Mouse (Mus musculus) MEL (cell line): Measurements from ENCODE around the gene Mgp. TPM values are rescaled to one million over a fixed set of nuclear protein-coding genes. Genes with fewer than 3 reads are reported as not detected.

ENCODE experiments used
- DNase-seq: peaks from one replicate; pipeline ENCODE4 v3.0.0; 2011; ENCODE audit warnings: low read depth, low spot score
- H3K27ac ChIP-seq: 2 replicates; pipeline ENCODE4 v1.5.1; 2012; ENCODE audit warnings: low read depth, mild to moderate bottlenecking, control low read depth, low read length, moderate library complexity; ENCODE audit not compliant: control insufficient read depth
- H3K27me3 ChIP-seq, 2 experiments: fragments of 150-350 bp in 1 of 2; sonication (generic) in 1 of 2; 2 replicates each; pipeline ENCODE4 v1.6.1; 2012; ENCODE audit warnings: low read length in 2 of 2, mild to moderate bottlenecking in 2 of 2, improper control_type of control experiment in 1 of 2, moderate library complexity in 1 of 2; ENCODE audit not compliant: insufficient read depth in 2 of 2, control insufficient read depth in 1 of 2
- H3K36me3 ChIP-seq, 2 experiments: 2 replicates each; pipeline ENCODE4 v1.6.1; 2012 to 2014; ENCODE audit warnings: low read length in 2 of 2, improper control_type of control experiment in 1 of 2, inconsistent platforms in 1 of 2, mild to moderate bottlenecking in 1 of 2; ENCODE audit not compliant: insufficient read depth in 2 of 2, control insufficient read depth in 1 of 2
- H3K4me1 ChIP-seq, 2 experiments: fragments of 150-350 bp in 1 of 2; sonication (generic) in 1 of 2; 2 replicates each; pipeline ENCODE4 v1.6.1; 2012; ENCODE audit warnings: low read length in 2 of 2, improper control_type of control experiment in 1 of 2, mild to moderate bottlenecking in 1 of 2; ENCODE audit not compliant: insufficient read depth in 2 of 2, control insufficient read depth in 1 of 2
- H3K4me3 ChIP-seq, 2 experiments: fragments of 150-350 bp in 1 of 2; sonication (generic) in 1 of 2; 2 replicates each; pipeline ENCODE4 v1.5.1; 2012; ENCODE audit warnings: low read depth in 2 of 2, low read length in 2 of 2, mild to moderate bottlenecking in 2 of 2, moderate library complexity in 2 of 2, control low read depth in 1 of 2, improper control_type of control experiment in 1 of 2; ENCODE audit not compliant: control insufficient read depth in 1 of 2, insufficient read depth in 1 of 2
- H3K79me2 ChIP-seq: 2 replicates; pipeline ENCODE4 v1.6.1; 2012; ENCODE audit warnings: mild to moderate bottlenecking, low read length, moderate library complexity; ENCODE audit not compliant: control insufficient read depth, poor library complexity, insufficient read depth
- H3K9ac ChIP-seq: 2 replicates; pipeline ENCODE4 v1.6.1; 2012; ENCODE audit warnings: low read depth, mild to moderate bottlenecking, control low read depth, low read length, moderate library complexity; ENCODE audit not compliant: control insufficient read depth, poor library complexity, severe bottlenecking
- H3K9me3 ChIP-seq: fragments of 150-350 bp; sonication (generic); replicated peaks from 2 replicates; pipeline ENCODE4 v1.6.1; 2012; ENCODE audit warnings: mild to moderate bottlenecking, low read length, improper control_type of control experiment, moderate library complexity; ENCODE audit not compliant: insufficient read depth
- BHLHE40 ChIP-seq: IDR thresholded peaks from 2 replicates; pipeline ENCODE4 v1.6.1; 2012; ENCODE audit warnings: low read depth, mild to moderate bottlenecking, inconsistent platforms, low read length, improper control_type of control experiment, borderline replicate concordance
- CHD1 ChIP-seq: IDR thresholded peaks from 2 replicates; pipeline ENCODE4 v1.6.1; 2012; ENCODE audit warnings: low read depth, mild to moderate bottlenecking, inconsistent platforms, low read length, improper control_type of control experiment
- CHD2 ChIP-seq: IDR thresholded peaks from 2 replicates; pipeline ENCODE4 v1.6.1; 2011; ENCODE audit warnings: low read length, improper control_type of control experiment
- CTCF ChIP-seq, 3 experiments: IDR thresholded peaks in 2 of 3; conservative IDR thresholded peaks in 1 of 3; 2 replicates each; pipeline ENCODE4 v1.5.1; 2011 to 2012; ENCODE audit warnings: low read length in 3 of 3, low read depth in 2 of 3, mild to moderate bottlenecking in 2 of 3, improper control_type of control experiment in 1 of 3, inconsistent platforms in 1 of 3, mixed read lengths in 1 of 3, moderate library complexity in 1 of 3; ENCODE audit not compliant: control insufficient read depth in 1 of 3, insufficient read depth in 1 of 3, poor library complexity in 1 of 3, severe bottlenecking in 1 of 3
- ETS1 ChIP-seq: IDR thresholded peaks from 2 replicates; pipeline ENCODE4 v1.6.1; 2012; ENCODE audit warnings: low read depth, mild to moderate bottlenecking, inconsistent platforms, low read length, improper control_type of control experiment, moderate library complexity
- HCFC1 ChIP-seq: IDR thresholded peaks from 2 replicates; pipeline ENCODE4 v1.6.1; 2012; ENCODE audit warnings: low read depth, mild to moderate bottlenecking, inconsistent platforms, low read length, improper control_type of control experiment, moderate library complexity
- MAX ChIP-seq: IDR thresholded peaks from 2 replicates; pipeline ENCODE4 v1.6.1; 2011; ENCODE audit warnings: low read length, improper control_type of control experiment
- MEF2A ChIP-seq: IDR thresholded peaks from 2 replicates; pipeline ENCODE4 v1.6.1; 2014; ENCODE audit warnings: low read depth, mild to moderate bottlenecking, inconsistent platforms, low read length, improper control_type of control experiment; ENCODE audit not compliant: poor library complexity, insufficient replicate concordance, severe bottlenecking; ENCODE audit errors: extremely low read depth
- MYC ChIP-seq: IDR thresholded peaks from 2 replicates; pipeline ENCODE4 v1.6.1; 2011; ENCODE audit warnings: low read depth, mild to moderate bottlenecking, low read length, improper control_type of control experiment, moderate library complexity
- NELFE ChIP-seq: IDR thresholded peaks from 2 replicates; pipeline ENCODE4 v1.6.1; 2011; ENCODE audit warnings: low read depth, low read length, improper control_type of control experiment
- POLR2AphosphoS2 ChIP-seq: IDR thresholded peaks from 2 replicates; pipeline ENCODE4 v1.6.1; 2011; ENCODE audit warnings: low read length, improper control_type of control experiment
- POLR2AphosphoS5 ChIP-seq: IDR thresholded peaks from 2 replicates; pipeline ENCODE4 v1.6.1; 2012; ENCODE audit warnings: low read depth, borderline replicate concordance, mild to moderate bottlenecking, inconsistent platforms, low read length, moderate library complexity, mixed read lengths
- RAD21 ChIP-seq: IDR thresholded peaks from 2 replicates; pipeline ENCODE4 v1.6.1; 2011; ENCODE audit warnings: mild to moderate bottlenecking, low read depth, low read length, improper control_type of control experiment
- SIN3A ChIP-seq: IDR thresholded peaks from 2 replicates; pipeline ENCODE4 v1.6.1; 2012; ENCODE audit warnings: low read length, improper control_type of control experiment, inconsistent platforms
- SMC3 ChIP-seq: IDR thresholded peaks from 2 replicates; pipeline ENCODE4 v1.6.1; 2011; ENCODE audit warnings: low read depth, low read length, improper control_type of control experiment
- TAL1 ChIP-seq: IDR thresholded peaks from 2 replicates; pipeline ENCODE4 v1.6.1; 2012; ENCODE audit warnings: mild to moderate bottlenecking, inconsistent platforms, low read length, moderate library complexity, mixed read lengths
- USF1 ChIP-seq: IDR thresholded peaks from 2 replicates; pipeline ENCODE4 v1.6.1; 2014; ENCODE audit warnings: low read depth, mild to moderate bottlenecking, inconsistent platforms, low read length, improper control_type of control experiment, moderate library complexity
- USF2 ChIP-seq, 2 experiments: IDR thresholded peaks; 2 replicates each; pipeline ENCODE4 v1.6.1; 2011 to 2012; ENCODE audit warnings: improper control_type of control experiment in 2 of 2, low read length in 2 of 2, borderline replicate concordance in 1 of 2, inconsistent platforms in 1 of 2, low read depth in 1 of 2, mild to moderate bottlenecking in 1 of 2; ENCODE audit not compliant: insufficient read depth in 1 of 2
- ZC3H11A ChIP-seq: IDR thresholded peaks from 2 replicates; pipeline ENCODE4 v1.6.1; 2012; ENCODE audit warnings: low read depth, mild to moderate bottlenecking, inconsistent platforms, low read length, improper control_type of control experiment
- ZNF384 ChIP-seq: IDR thresholded peaks from 2 replicates; pipeline ENCODE4 v1.6.1; 2012; ENCODE audit warnings: low read depth, mild to moderate bottlenecking, inconsistent platforms, low read length, improper control_type of control experiment
- polyA plus RNA-seq, 2 experiments: library from polyadenylated mRNA; stranded (reverse) in 1 of 2; unstranded in 1 of 2; fragments of >175 nt in 1 of 2; fragments of >200 nt in 1 of 2; gene quantifications; 2 replicates each; pipeline versions ENCODE4 v1.2.1 to v1.2.4; 2012; ENCODE audit warnings: low replicate concordance in 2 of 2, low read depth in 1 of 2; ENCODE audit not compliant: insufficient read length in 2 of 2, insufficient read depth in 1 of 2, missing spikeins in 1 of 2
- total RNA-seq: library from RNA; depleted of rRNA; stranded (reverse); fragments of 300-350 nt; gene quantifications from 2 replicates; pipeline ENCODE4 v1.2.3, GENCODE M21; 2012

The Mgp gene
- total and polyA plus RNA-seq, 3 experiments = not detected

- peaks cover 3% of the 10 kb centered on the region in 2 experiments; a peak in 3 of 4 replicates for H3K27me3 ChIP-seq
- TF ChIP-seq BHLHE40 (0 out of 2 replicates have a peak, but pooled peaks have one; percentile 22), USF1 (no peak), CHD2 (no peak), RAD21 (peak; percentile 87), ZC3H11A (peak; percentile 95), ZNF384 (peak; percentile 29; the same call in 1 of the 2 replicates), CTCF (IDR thresholded peaks at IDR 0.05 in 2 of 3, conservative IDR thresholded peaks at IDR 0.05 in 1 of 3; ENCODE audit: control insufficient read depth in 1 of 3, insufficient read depth in 1 of 3, low read depth in 2 of 3, low read length in 3 of 3, poor library complexity in 1 of 3, severe bottlenecking in 1 of 3) (peak; percentile 23 to 81 (median 65); a peak in 5 of 6 replicates), SMC3 (peak; percentile 91), TAL1 (no peak)
- TF ChIP-seq, all 39 proteins: peak for 6
- Histone ChIP-seq H3K79me2 (no peaks in the 10 kb centered on the region), H3K4me1 (peaks cover 0 to 10% of the 10 kb centered on the region in 2 experiments; a peak in 3 of 4 replicates), H3K4me3 (no peak overlapping the region), H3K27ac (no peak overlapping the region), H3K9ac (no peak overlapping the region), H3K9me3 (no peaks in the 10 kb centered on the region), H3K36me3 (peaks cover 0 to 4% of the 10 kb centered on the region in 2 experiments; a peak in 1 of 4 replicates)
- DNase-seq = peak; percentile 66
These were observed 14.6 kb downstream of the Mgp start for GRCm38 (mm10) chr6:136861020-136861419.

- H3K4me1 ChIP-seq = peaks cover 0 to 22% of the 10 kb centered on the region in 2 experiments; a peak in 3 of 4 replicates
- H3K9ac ChIP-seq = peak overlapping the region; percentile 21; the same call in 1 of the 2 replicates
- H3K27ac ChIP-seq = no peak overlapping the region
- no peak for TF ChIP-seq NELFE
- TF ChIP-seq POLR2AphosphoS2 = no peak
- TF ChIP-seq POLR2AphosphoS5 = no peak
- TF ChIP-seq HCFC1 = no peak
- no peak for TF ChIP-seq MEF2A
- no peak; the same call in 1 of the 2 replicates for TF ChIP-seq MYC
- TF ChIP-seq MAX = no peak
- no peak for TF ChIP-seq USF1
- TF ChIP-seq CHD1 = no peak
- no peak for TF ChIP-seq ETS1
- no peak for TF ChIP-seq USF2 (IDR thresholded peaks at IDR 0.05; ENCODE audit: borderline replicate concordance in 1 of 2, insufficient read depth in 1 of 2, low read depth in 1 of 2, low read length in 2 of 2)
- no peak for TF ChIP-seq SIN3A
- H3K27me3 ChIP-seq = peaks cover 0 to 2% of the 10 kb centered on the region in 2 experiments; a peak in 2 of 4 replicates
- H3K4me3 ChIP-seq = peak overlapping the region; percentile 16 to 67
- H3K36me3 ChIP-seq = peaks cover 0 to 9% of the 10 kb centered on the region in 2 experiments; a peak in 2 of 4 replicates
- no peaks in the 10 kb centered on the region for H3K79me2 ChIP-seq
- no peaks in the 10 kb centered on the region for H3K9me3 ChIP-seq
- DNase-seq = peak; percentile 43
These were observed 17.2 kb downstream of the Mgp start for GRCm38 (mm10) chr6:136858420-136858819.
